Mouse (Mus musculus) adrenal gland, adult 8-10 months (tissue): Measurements from ENCODE around the gene Zfyve21. TPM values are rescaled to one million over a fixed set of nuclear protein-coding genes. Genes with fewer than 3 reads are reported as not detected.
A peak's percentile ranks its signal among the peaks of the same experiment; 100 is the strongest.

Source experiments
- DNase-seq: peaks from one replicate; pipeline ENCODE4 v3.0.0; 2022
- total RNA-seq, 4 experiments: library from RNA; stranded (reverse); gene quantifications; 2 replicates each; pipeline ENCODE4 v1.2.4; 2022

Gene Zfyve21
- total RNA-seq, 4 experiments from 2014 or later, result 113 to 145 (median 123) TPM

- DNase-seq, result no peak
Measured at GRCm38 (mm10) chr12:111845953-111846352, 32.0 kb downstream of the Zfyve21 start.

DNA sequence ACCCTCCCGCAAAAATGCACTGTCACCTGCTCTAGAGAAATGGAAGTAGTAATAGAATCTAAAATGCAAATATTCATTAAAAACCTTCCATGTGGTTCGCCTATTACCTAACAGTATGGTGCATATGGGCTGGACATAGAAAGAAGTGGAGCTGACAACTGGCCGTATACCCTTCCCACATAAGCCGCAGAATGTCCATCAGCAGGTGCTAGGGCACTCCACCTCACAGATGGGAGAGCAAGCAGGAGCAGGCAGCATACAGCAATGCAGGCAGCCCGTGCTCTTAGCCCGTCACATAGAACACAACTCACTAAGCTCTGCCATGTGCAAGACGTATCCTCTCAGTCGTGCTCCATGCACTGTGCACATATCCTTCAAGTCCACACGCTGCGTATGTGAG lies 32.8 kb downstream of the Zfyve21 start:
- DNase-seq, result no peak

DNA sequence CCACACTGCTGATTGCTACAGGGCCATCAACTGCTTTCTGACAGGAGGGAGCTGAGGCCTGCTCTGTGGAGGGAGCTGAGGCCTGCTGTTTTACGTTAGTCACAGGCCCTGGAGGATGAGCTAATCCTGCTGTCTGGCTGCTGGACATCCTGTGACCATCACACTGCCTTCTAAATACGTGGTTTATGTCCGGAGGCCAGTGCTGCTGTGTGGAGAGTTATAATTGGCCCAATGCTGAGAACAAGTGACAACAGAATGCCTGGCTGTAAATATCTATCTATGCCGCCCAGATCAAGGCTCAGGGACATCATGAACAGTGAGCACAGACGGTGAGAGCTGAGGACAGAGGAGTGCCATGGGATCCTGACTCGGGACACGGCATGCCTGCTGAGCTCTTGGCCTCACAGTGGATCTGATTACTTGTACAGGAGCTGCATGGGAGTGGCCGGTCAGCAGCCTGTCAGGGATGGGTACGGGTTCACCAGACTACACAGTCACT lies 34.4 kb downstream of the Zfyve21 start:
- DNase-seq, result no peak

- DNase-seq, result no peak
Measured at GRCm38 (mm10) chr12:111851235-111851634, 37.3 kb downstream of the Zfyve21 start.

- no peak for DNase-seq
Measured at GRCm38 (mm10) chr12:111851745-111852144, 37.8 kb downstream of the Zfyve21 start.

- DNase-seq, result peak; percentile 68
Measured at GRCm38 (mm10) chr12:111853011-111853436, 39.1 kb downstream of the Zfyve21 start.

DNA sequence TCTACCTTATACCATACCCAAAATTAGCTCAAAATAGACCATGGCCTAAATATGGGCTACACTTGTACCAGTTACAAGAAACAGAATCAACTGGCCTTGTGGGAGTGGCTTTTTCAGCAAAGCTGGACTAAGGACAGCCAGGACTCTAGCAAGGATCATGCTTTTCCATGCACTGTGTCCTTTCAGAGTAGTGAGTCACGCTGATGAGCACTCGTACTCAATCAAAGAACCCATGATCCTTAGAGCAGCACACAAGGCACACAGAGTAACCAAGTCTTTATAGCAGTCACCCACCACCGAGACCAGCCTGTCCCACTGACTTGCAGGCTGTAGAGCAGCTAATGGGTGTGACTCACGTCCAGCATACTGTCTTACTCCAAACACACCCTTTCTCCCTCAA lies 39.6 kb downstream of the Zfyve21 start:
- DNase-seq, result peak; percentile 58

GRCm38 (mm10) chr12:111855448-111855847 lies 41.5 kb downstream of the Zfyve21 start:
- no peak for DNase-seq

- DNase-seq, result peak; percentile 50
Measured at GRCm38 (mm10) chr12:111864206-111864824, 50.3 kb downstream of the Zfyve21 start.

GRCm38 (mm10) chr12:111869806-111870205 lies 55.8 kb downstream of the Zfyve21 start:
- no peak for DNase-seq

DNA sequence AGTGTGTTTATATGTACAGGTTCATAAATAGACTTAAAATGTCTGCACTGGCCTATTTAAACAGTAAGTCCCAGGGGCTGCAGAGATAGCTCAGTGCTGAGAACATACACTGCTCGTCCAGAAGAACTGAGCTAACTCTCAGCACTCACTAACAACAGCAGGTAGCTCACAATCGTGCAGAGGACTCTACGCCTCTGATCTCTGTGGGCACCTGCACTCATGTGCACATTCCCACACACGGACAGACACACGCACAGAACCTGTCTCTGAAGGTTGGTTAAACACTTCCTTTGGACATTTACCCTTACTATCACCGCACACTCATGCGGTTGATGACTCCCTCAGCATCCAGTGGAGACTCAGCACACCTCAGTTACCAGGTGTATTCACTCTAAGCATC lies 56.8 kb downstream of the Zfyve21 start:
- no peak for DNase-seq

GRCm38 (mm10) chr12:111872079-111872478 lies 58.1 kb downstream of the Zfyve21 start:
- no peak for DNase-seq

DNA sequence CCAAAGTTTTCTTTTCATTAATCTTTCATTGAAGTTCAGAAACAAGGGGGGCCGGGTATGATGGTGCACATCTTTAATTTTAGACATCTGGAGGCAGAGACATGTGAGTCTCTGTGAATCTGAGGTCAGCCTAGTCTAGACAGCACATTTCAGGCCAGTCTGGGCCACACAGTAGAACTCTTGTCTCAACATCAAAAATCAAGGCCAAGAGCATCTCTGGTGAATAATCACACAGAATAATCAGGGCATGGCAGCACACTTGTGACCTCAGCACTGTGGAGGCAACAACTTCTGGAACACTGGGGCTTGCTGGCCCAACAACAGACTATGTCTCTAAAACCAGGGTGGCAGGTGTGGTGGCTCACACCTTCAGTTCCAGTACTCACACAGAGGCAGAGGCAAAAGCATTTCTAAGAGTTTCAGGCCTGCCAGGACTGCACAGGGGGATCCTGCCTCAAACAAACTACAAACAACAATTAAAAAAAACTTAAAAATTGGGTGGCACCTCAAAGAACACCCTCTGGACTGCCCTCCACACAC lies 60.7 kb downstream of the Zfyve21 start:
- no peak for DNase-seq

- DNase-seq, result no peak
Measured at GRCm38 (mm10) chr12:111875499-111875898, 61.5 kb downstream of the Zfyve21 start.

GRCm38 (mm10) chr12:111878213-111878612 lies 64.2 kb downstream of the Zfyve21 start:
- no peak for DNase-seq

Other genes starting within 250 kb of the Zfyve21 start
- 100 to 1,000 TPM in 1 of 4 experiments, 10 to 100 TPM in 3; 78.4 to 115 (median 93.2) TPM for gene Mark3, start 239.6 kb upstream of the Zfyve21 start, total RNA-seq
- 100 to 1,000 TPM in 1 of 4 experiments, 10 to 100 TPM in 3; 50.3 to 118 (median 79.5) TPM for gene Ckb, start 141.8 kb upstream of the Zfyve21 start, total RNA-seq
- 10 to 100 TPM; 12.8 to 16.6 (median 16.0) TPM for gene Trmt61a, start 136.1 kb upstream of the Zfyve21 start, total RNA-seq
- 10 to 100 TPM; 39.2 to 41.7 (median 40.0) TPM for gene Bag5, start 100.9 kb upstream of the Zfyve21 start, total RNA-seq
- gene Apopt1, start 100.9 kb upstream of the Zfyve21 start, total RNA-seq, result 10 to 100 TPM; 65.7 to 82.3 (median 74.3) TPM
- gene Klc1, start 55.3 kb upstream of the Zfyve21 start, total RNA-seq, result 100 to 1,000 TPM in 2 of 4 experiments, 10 to 100 TPM in 2; 87.5 to 137 (median 109) TPM
- gene Xrcc3, start 297 bp upstream of the Zfyve21 start, total RNA-seq, result 10 to 100 TPM; 17.5 to 22.1 (median 19.4) TPM
- 10 to 100 TPM; 16.0 to 26.6 (median 18.7) TPM for gene Ppp1r13b, start 93.9 kb downstream of the Zfyve21 start, total RNA-seq
- 100 to 1,000 TPM; 314 to 407 (median 358) TPM for gene Atp5mpl, start 152.8 kb downstream of the Zfyve21 start, total RNA-seq
- gene Tdrd9, start 157.4 kb downstream of the Zfyve21 start, total RNA-seq, result under 1 TPM in 2 of 4 experiments, not detected in 2; 0.09 to 0.31 TPM
- gene Rd3l, start 167.1 kb downstream of the Zfyve21 start, total RNA-seq, result not detected